Mouse (Mus musculus) Patski (cell line): ENCODE measurements around the gene Cacna1d. TPM values are rescaled to one million over a fixed set of nuclear protein-coding genes. Genes with fewer than 3 reads are reported as not detected.

ENCODE experiments used
- ATAC-seq: fragments of 100-300 bp; one replicate; pipeline ENCODE4 v1.8.0; 2021
- CTCF ChIA-PET: fragments of 350-600 bp; sonication (Branson Sonifier 250); formaldehyde crosslinking; loops from one replicate; lab custom pipeline; 2022; ENCODE audit warnings: inconsistent platforms; lab: Charles Lee
- POLR2A ChIA-PET: fragments of 350-600 bp; sonication (Branson Sonifier 250); formaldehyde crosslinking; loops from one replicate; lab custom pipeline; 2022; ENCODE audit warnings: antibody characterized with exemption, inconsistent platforms; lab: Charles Lee
- DNase-seq: peaks from one replicate; pipeline ENCODE4 v3.0.0-alpha.2; 2011; ENCODE audit warnings: low read depth, low spot score
- H3K27me3 ChIP-seq: fragments of 371-371 bp; one replicate; pipeline ENCODE4 v1.5.1; 2021
- CTCF ChIP-seq: fragments of 100-300 bp; IDR thresholded peaks from one replicate; pipeline ENCODE4 v1.5.1; 2021
- in situ Hi-C: fragments of 300-500 bp; cut with MboI; formaldehyde crosslinking; loops from 3 replicates; pipeline ENCODE4 v1.11.1; 2018; ENCODE audit warnings: low pct_unique_long_range_greater_than_20kb, mixed read lengths
- polyA plus RNA-seq: library from polyadenylated mRNA; unstranded; gene quantifications from one replicate; pipeline ENCODE4 v1.2.3, GENCODE M21; 2021

The Cacna1d gene
- polyA plus RNA-seq, 1 experiment from 2014 or later = 0.05 TPM

- DNase-seq = no peak
- no peak for ATAC-seq
- H3K27me3 ChIP-seq = peaks cover 55% of the 10 kb centered on the region
- in situ Hi-C loops = no loop called here
- CTCF ChIA-PET = no interaction called here
- no peak for TF ChIP-seq CTCF
- POLR2A ChIA-PET = no interaction called here
Observed at GRCm38 (mm10) chr14:30271856-30272255, 219.4 kb downstream of the Cacna1d start.

- no peak for TF ChIP-seq CTCF
- POLR2A ChIA-PET = no interaction called here
- H3K27me3 ChIP-seq = peaks cover 50% of the 10 kb centered on the region
- DNase-seq (no peak), ATAC-seq (no peak)
- in situ Hi-C loops = no loop called here
- CTCF ChIA-PET = no interaction called here
Observed at GRCm38 (mm10) chr14:30270350-30270749, 220.9 kb downstream of the Cacna1d start.

GRCm38 (mm10) chr14:30265728-30266127 lies 225.5 kb downstream of the Cacna1d start:
- no peak for TF ChIP-seq CTCF
- ChIA-PET CTCF (no interaction called here), POLR2A (no interaction called here)
- peaks cover 22% of the 10 kb centered on the region for H3K27me3 ChIP-seq
- no peak for DNase-seq
- ATAC-seq = no peak
- in situ Hi-C loops = no loop called here

DNA sequence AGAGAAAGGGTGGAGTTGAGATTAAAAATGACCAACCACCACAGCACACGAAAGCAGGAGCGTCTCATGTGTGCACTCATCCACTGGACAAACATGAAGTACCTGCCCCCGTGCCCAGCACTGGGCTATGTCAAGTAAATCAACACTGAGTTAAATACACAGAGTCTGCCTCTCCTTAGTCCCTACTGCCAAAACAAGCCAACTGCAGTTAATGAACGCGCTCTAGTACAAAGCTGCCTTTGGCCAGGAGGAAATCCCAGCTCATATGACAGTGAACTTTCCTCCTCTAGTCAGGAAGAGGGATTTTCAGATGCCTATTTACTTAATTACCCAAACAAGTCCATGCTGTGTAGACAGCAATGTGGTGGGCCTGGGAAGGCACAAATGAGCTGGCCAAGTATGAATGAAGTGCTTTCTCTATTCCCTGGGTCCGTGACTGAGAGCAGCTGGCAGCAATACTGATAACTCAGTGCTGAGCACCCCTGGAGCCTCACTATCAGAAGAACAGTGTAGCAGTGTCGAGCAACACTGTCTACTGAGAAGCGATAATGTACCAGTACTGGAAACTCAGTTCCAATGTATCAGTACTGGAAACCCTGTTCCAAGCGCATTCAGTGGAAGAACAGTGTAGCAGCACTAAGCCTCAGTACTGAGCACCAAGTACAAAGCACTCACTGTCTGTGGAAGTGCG lies 229.5 kb downstream of the Cacna1d start:
- no peak for TF ChIP-seq CTCF
- CTCF ChIA-PET = no interaction called here
- no peak for ATAC-seq
- in situ Hi-C loops = no loop called here
- H3K27me3 ChIP-seq = peaks cover 21% of the 10 kb centered on the region
- POLR2A ChIA-PET = no interaction called here
- no peak for DNase-seq

DNA sequence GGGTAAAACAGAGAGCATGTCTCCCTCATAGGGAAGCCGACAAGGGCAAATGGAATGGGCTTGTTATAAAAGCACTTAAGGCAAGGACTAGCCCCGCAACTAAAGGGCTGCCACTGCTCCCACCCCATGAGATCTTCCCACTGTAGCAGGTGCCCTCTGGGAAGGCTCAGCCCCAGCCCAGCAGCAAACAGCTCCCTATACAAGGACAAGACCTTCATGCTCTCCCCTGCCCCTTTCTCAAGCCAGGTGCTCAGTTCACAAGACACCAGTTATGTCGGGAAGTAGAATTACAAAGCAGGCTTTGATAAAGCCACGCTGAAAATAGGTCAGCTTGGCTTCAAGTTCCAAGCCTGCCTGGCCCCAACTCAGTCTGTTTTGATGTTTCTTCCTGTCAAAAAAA lies 233.6 kb downstream of the Cacna1d start:
- in situ Hi-C loops = no loop called here
- no peak for DNase-seq
- ChIA-PET CTCF (no interaction called here), POLR2A (no interaction called here)
- peaks cover 16% of the 10 kb centered on the region for H3K27me3 ChIP-seq
- TF ChIP-seq CTCF = no peak
- ATAC-seq = no peak

DNA sequence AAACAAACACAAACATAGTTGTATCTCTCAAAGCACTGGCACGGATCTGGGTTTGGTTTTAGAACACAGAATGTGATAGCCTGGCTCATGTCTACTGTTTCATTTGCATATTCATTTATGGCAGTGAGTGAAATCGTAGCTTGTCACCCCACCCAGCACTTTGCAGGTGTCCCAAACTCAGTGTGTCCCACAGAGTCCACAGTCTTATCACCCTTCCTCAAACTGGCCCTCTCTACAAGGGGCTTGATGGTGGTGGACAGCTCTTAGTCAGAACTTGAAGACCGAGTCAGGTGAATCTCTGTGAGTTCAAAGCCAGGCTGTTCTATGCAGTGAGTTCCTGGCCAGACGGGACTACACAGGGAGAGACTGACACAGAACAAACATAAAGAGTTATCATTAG lies 234.8 kb downstream of the Cacna1d start:
- in situ Hi-C loops = no loop called here
- ATAC-seq (no peak), DNase-seq (no peak)
- no peak for TF ChIP-seq CTCF
- peaks cover 19% of the 10 kb centered on the region for H3K27me3 ChIP-seq
- POLR2A ChIA-PET = interaction anchor here (0.8 kb wide), 1 partner anchor 13 kb away, joined by 4 read pairs; no protein-coding TSS in a partner anchor
- CTCF ChIA-PET = no interaction called here

- ATAC-seq (no peak), DNase-seq (no peak)
- in situ Hi-C loops = no loop called here
- no peak for TF ChIP-seq CTCF
- ChIA-PET CTCF (no interaction called here), POLR2A (no interaction called here)
- peaks cover 15% of the 10 kb centered on the region for H3K27me3 ChIP-seq
Observed at GRCm38 (mm10) chr14:30255701-30256400, 235.4 kb downstream of the Cacna1d start.

- in situ Hi-C loops = no loop called here
Observed at GRCm38 (mm10) chr14:30254776-30255175, 236.5 kb downstream of the Cacna1d start.

DNA sequence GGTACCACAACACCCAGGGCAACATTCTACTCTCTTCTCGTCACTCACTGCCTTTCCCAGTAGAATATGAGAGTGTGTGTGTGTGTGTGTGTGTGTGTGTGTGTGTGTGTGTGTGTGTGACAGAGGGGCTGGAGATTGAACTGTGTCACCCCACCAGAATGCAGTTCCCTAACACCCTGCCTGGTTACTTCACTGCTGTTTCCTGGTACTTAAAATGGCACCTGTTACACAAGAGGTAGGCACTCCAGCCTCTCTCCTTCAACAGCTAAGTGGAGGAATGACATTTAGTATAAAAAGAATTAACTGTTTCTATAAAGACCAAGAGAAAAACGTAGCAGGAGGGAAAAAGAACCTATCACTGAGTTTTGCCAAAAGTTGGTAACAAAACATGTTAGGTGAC lies 238.4 kb downstream of the Cacna1d start:
- ATAC-seq (no peak), DNase-seq (no peak)
- TF ChIP-seq CTCF = no peak
- CTCF ChIA-PET = no interaction called here
- H3K27me3 ChIP-seq = peaks cover 9% of the 10 kb centered on the region
- in situ Hi-C loops = no loop called here
- POLR2A ChIA-PET = no interaction called here

More at GRCm38 (mm10) chr14:30254776-30255175, 236.5 kb downstream of the Cacna1d start:
- no peak for ATAC-seq
- TF ChIP-seq CTCF = no peak
- H3K27me3 ChIP-seq = peaks cover 12% of the 10 kb centered on the region
- CTCF ChIA-PET = no interaction called here
- DNase-seq = no peak
- POLR2A ChIA-PET = no interaction called here

DNA sequence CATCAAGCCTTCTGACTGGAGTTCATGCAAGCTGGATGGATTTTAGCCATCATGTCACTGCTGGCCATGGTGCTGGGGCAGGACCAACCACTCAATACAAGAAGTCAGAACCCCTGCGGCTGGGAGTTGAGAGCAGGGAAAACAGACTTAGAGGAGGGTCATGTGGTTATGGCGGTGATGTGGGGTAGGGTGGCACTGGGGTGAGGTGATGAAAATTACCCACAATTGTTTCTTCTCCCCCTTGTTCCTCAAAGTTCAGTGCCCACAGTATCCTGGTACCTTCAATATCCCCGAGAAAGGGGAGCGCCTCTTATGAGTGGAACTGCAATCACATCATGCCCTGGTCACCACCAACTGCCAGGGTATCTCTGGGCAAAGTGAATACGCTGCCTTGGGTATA lies 239.9 kb downstream of the Cacna1d start:
- ATAC-seq (no peak), DNase-seq (no peak)
- in situ Hi-C loops = no loop called here
- peaks cover 9% of the 10 kb centered on the region for H3K27me3 ChIP-seq
- POLR2A ChIA-PET = no interaction called here
- CTCF ChIA-PET = no interaction called here
- TF ChIP-seq CTCF = no peak

GRCm38 (mm10) chr14:30249591-30249990 lies 241.7 kb downstream of the Cacna1d start:
- ChIA-PET POLR2A (interaction anchor here (0.8 kb wide), 1 partner anchor 210 kb away, joined by 3 read pairs; no protein-coding TSS in a partner anchor), CTCF (no interaction called here)
- DNase-seq = no peak
- in situ Hi-C loops = no loop called here
- H3K27me3 ChIP-seq = peaks cover 6% of the 10 kb centered on the region
- TF ChIP-seq CTCF = no peak
- ATAC-seq = no peak
